Mouse (Mus musculus) thymus, adult 18-20 months (tissue): Measurements from ENCODE around the gene Ndufaf1.

Source experiments
- DNase-seq, 2 experiments: peaks; one replicate each; pipeline ENCODE4 v3.0.0; 2022; ENCODE audit warnings: mixed read lengths in 2 of 2

Ndufaf1 gene

GRCm38 (mm10) chr2:119617841-119618198 is 44.8 kb downstream of the Ndufaf1 start:
- DNase-seq: no peak

GRCm38 (mm10) chr2:119607023-119607422 is 55.6 kb downstream of the Ndufaf1 start:
- DNase-seq: no peak
